Mouse (Mus musculus): ENCODE results near the gene Pmfbp1.

GRCm38 (mm10) chr8:109591367-109591766 lies 97.5 kb downstream of the Pmfbp1 start:
- TF ChIP-seq POLR2A (IDR thresholded peaks at IDR 0.05; ENCODE audit: insufficient read length, low read depth) (no peak), E2F4 (IDR thresholded peaks at IDR 0.05; ENCODE audit: insufficient read depth) (no peak), MAX (IDR thresholded peaks at IDR 0.05; ENCODE audit: low read depth) (no peak), REST (IDR thresholded peaks at IDR 0.05; ENCODE audit: insufficient read depth, insufficient read length) (no peak), TCF12 (IDR thresholded peaks at IDR 0.05; ENCODE audit: insufficient read depth, poor library complexity, severe bottlenecking) (no peak), SRF (IDR thresholded peaks at IDR 0.05; ENCODE audit: control insufficient read depth, insufficient read length, low read depth) (no peak), USF1 (IDR thresholded peaks at IDR 0.05; ENCODE audit: low read depth) (no peak), CEBPB (IDR thresholded peaks at IDR 0.05; ENCODE audit: insufficient read depth, poor library complexity, severe bottlenecking) (no peak), TCF3 (IDR thresholded peaks at IDR 0.05; ENCODE audit: insufficient read length, low read depth) (no peak), MYOD1 (IDR thresholded peaks at IDR 0.05; ENCODE audit: control insufficient read depth in 1 of 3, insufficient read length in 2 of 3, low read depth in 2 of 3) (no peak), POLR2AphosphoS2 (IDR thresholded peaks at IDR 0.05; ENCODE audit: insufficient read length, low read depth) (no peak)

Data from myocyte (in vitro differentiated cells).